Mouse (Mus musculus) CH12.LX (cell line): ENCODE measurements around the gene Slx1b. TPM values are rescaled to one million over a fixed set of nuclear protein-coding genes. Genes with fewer than 3 reads are reported as not detected.

ENCODE experiments used
- DNase-seq: peaks from one replicate; pipeline ENCODE4 v3.0.0-alpha.2; 2013; ENCODE audit errors: extremely low read depth
- H3K27ac ChIP-seq: 2 replicates; pipeline ENCODE4 v1.5.1; 2012; ENCODE audit warnings: low read depth, mild to moderate bottlenecking, control low read depth, moderate library complexity; ENCODE audit not compliant: insufficient read depth
- H3K27me3 ChIP-seq: replicated peaks from 2 replicates; pipeline ENCODE3; 2012; ENCODE audit warnings: inconsistent platforms
- H3K36me3 ChIP-seq, 2 experiments: replicated peaks in 1 of 2; 2 replicates each; pipeline versions ENCODE3 to v1.6.1; 2012; ENCODE audit warnings: inconsistent platforms in 1 of 2, low read length in 1 of 2, mild to moderate bottlenecking in 1 of 2, mixed read lengths in 1 of 2, moderate library complexity in 1 of 2; ENCODE audit not compliant: control insufficient read depth in 1 of 2, insufficient read depth in 1 of 2
- H3K4me1 ChIP-seq, 2 experiments: 2 replicates each; pipeline ENCODE4 v1.6.1; 2012; ENCODE audit warnings: inconsistent platforms in 1 of 2, moderate library complexity in 1 of 2; ENCODE audit not compliant: insufficient read depth in 2 of 2, control insufficient read depth in 1 of 2
- H3K4me2 ChIP-seq: 2 replicates; pipeline ENCODE4 v1.6.1; 2012; ENCODE audit warnings: low read depth, mild to moderate bottlenecking, control low read depth; ENCODE audit not compliant: poor library complexity, insufficient read depth, severe bottlenecking
- H3K4me3 ChIP-seq, 3 experiments: fragments of 150-350 bp in 1 of 3; sonication (generic) in 1 of 3; replicated peaks in 1 of 3; 2 replicates each; pipeline versions ENCODE3 to v1.5.1; 2011 to 2012; ENCODE audit warnings: low read depth in 2 of 3, low read length in 2 of 3, mild to moderate bottlenecking in 2 of 3, moderate library complexity in 2 of 3, control low read depth in 1 of 3, improper control_type of control experiment in 1 of 3, inconsistent platforms in 1 of 3, mixed read lengths in 1 of 3; ENCODE audit not compliant: poor library complexity in 1 of 3
- H3K79me2 ChIP-seq: replicated peaks from 2 replicates; pipeline ENCODE4 v1.6.1; 2012; ENCODE audit warnings: mild to moderate bottlenecking, moderate library complexity; ENCODE audit not compliant: control insufficient read depth, poor library complexity, insufficient read depth, severe bottlenecking; ENCODE audit errors: extremely low read depth
- H3K9ac ChIP-seq: 2 replicates; pipeline ENCODE4 v1.6.1; 2012; ENCODE audit warnings: low read depth, mild to moderate bottlenecking, control low read depth, moderate library complexity; ENCODE audit not compliant: insufficient read depth
- H3K9me3 ChIP-seq: replicated peaks from 2 replicates; pipeline ENCODE3; 2012; ENCODE audit warnings: low read length, inconsistent platforms, mixed read lengths
- CHD1 ChIP-seq: IDR thresholded peaks from 2 replicates; pipeline ENCODE4 v1.6.1; 2012; ENCODE audit warnings: low read depth, low read length, improper control_type of control experiment, inconsistent platforms
- CTCF ChIP-seq, 2 experiments: IDR thresholded peaks in 1 of 2; conservative IDR thresholded peaks in 1 of 2; 2 replicates each; pipeline ENCODE4 v1.5.1; 2011 to 2012; ENCODE audit warnings: low read depth in 2 of 2, low read length in 2 of 2, improper control_type of control experiment in 1 of 2, inconsistent platforms in 1 of 2, mild to moderate bottlenecking in 1 of 2, moderate library complexity in 1 of 2
- EP300 ChIP-seq: IDR thresholded peaks from 2 replicates; pipeline ENCODE4 v1.6.1; 2011; ENCODE audit warnings: low read length, improper control_type of control experiment
- HCFC1 ChIP-seq: IDR thresholded peaks from 2 replicates; pipeline ENCODE4 v1.6.1; 2012; ENCODE audit warnings: low read depth, mild to moderate bottlenecking, inconsistent platforms, low read length, improper control_type of control experiment
- IRF4 ChIP-seq: IDR thresholded peaks from 2 replicates; pipeline ENCODE4 v1.6.1; 2014; ENCODE audit warnings: low read depth, mild to moderate bottlenecking, inconsistent platforms, low read length, improper control_type of control experiment
- JUN ChIP-seq: IDR thresholded peaks from 2 replicates; pipeline ENCODE4 v1.6.1; 2011; ENCODE audit warnings: low read depth, mild to moderate bottlenecking, low read length, improper control_type of control experiment, moderate library complexity; ENCODE audit not compliant: insufficient read depth
- KAT2A ChIP-seq: IDR thresholded peaks from 2 replicates; pipeline ENCODE4 v1.6.1; 2012; ENCODE audit warnings: low read length, improper control_type of control experiment, inconsistent platforms; ENCODE audit not compliant: insufficient replicate concordance
- MAFK ChIP-seq: IDR thresholded peaks from 2 replicates; pipeline ENCODE4 v1.6.1; 2011; ENCODE audit warnings: low read length, improper control_type of control experiment; ENCODE audit not compliant: insufficient replicate concordance
- MAX ChIP-seq: IDR thresholded peaks from 2 replicates; pipeline ENCODE4 v1.6.1; 2011; ENCODE audit warnings: low read length, improper control_type of control experiment
- MAZ ChIP-seq: IDR thresholded peaks from 2 replicates; pipeline ENCODE4 v1.6.1; 2012; ENCODE audit warnings: low read depth, mild to moderate bottlenecking, inconsistent platforms, low read length, improper control_type of control experiment, moderate library complexity
- MEF2A ChIP-seq: IDR thresholded peaks from 2 replicates; pipeline ENCODE4 v1.6.1; 2014; ENCODE audit warnings: low read depth, mild to moderate bottlenecking, inconsistent platforms, low read length, improper control_type of control experiment, borderline replicate concordance
- MXI1 ChIP-seq: IDR thresholded peaks from 2 replicates; pipeline ENCODE4 v1.6.1; 2011; ENCODE audit warnings: mild to moderate bottlenecking, low read depth, low read length, improper control_type of control experiment
- MYC ChIP-seq: IDR thresholded peaks from 2 replicates; pipeline ENCODE4 v1.6.1; 2011; ENCODE audit warnings: low read depth, mild to moderate bottlenecking, improper control_type of control experiment, low read length
- NELFE ChIP-seq: IDR thresholded peaks from 2 replicates; pipeline ENCODE4 v1.6.1; 2011; ENCODE audit warnings: low read depth, low read length, improper control_type of control experiment
- NRF1 ChIP-seq: IDR thresholded peaks from 2 replicates; pipeline ENCODE4 v1.6.1; 2014; ENCODE audit warnings: low read depth, mild to moderate bottlenecking, inconsistent platforms, low read length, improper control_type of control experiment, moderate library complexity
- POLR2A ChIP-seq: IDR thresholded peaks from 2 replicates; pipeline ENCODE4 v1.6.1; 2011; ENCODE audit warnings: low read depth, mild to moderate bottlenecking, improper control_type of control experiment, low read length
- TBP ChIP-seq: conservative IDR thresholded peaks from 2 replicates; pipeline ENCODE4 v1.6.1; 2011; ENCODE audit warnings: low read depth, low read length, improper control_type of control experiment
- TCF12 ChIP-seq: IDR thresholded peaks from 2 replicates; pipeline ENCODE4 v1.6.1; 2014; ENCODE audit warnings: low read depth, mild to moderate bottlenecking, inconsistent platforms, low read length, improper control_type of control experiment
- UBTF ChIP-seq: IDR thresholded peaks from 2 replicates; pipeline ENCODE4 v1.6.1; 2012; ENCODE audit warnings: low read depth, mild to moderate bottlenecking, inconsistent platforms, low read length, improper control_type of control experiment, moderate library complexity
- USF1 ChIP-seq: IDR thresholded peaks from 2 replicates; pipeline ENCODE4 v1.6.1; 2014; ENCODE audit warnings: low read depth, mild to moderate bottlenecking, inconsistent platforms, low read length, improper control_type of control experiment
- USF2 ChIP-seq: conservative IDR thresholded peaks from 2 replicates; pipeline ENCODE4 v1.6.1; 2011; ENCODE audit warnings: low read depth, low read length, improper control_type of control experiment
- ZKSCAN1 ChIP-seq: IDR thresholded peaks from 2 replicates; pipeline ENCODE4 v1.6.1; 2012; ENCODE audit warnings: low read depth, inconsistent platforms, low read length, improper control_type of control experiment, borderline replicate concordance
- ZMIZ1 ChIP-seq: IDR thresholded peaks from 2 replicates; pipeline ENCODE4 v1.6.1; 2012; ENCODE audit warnings: low read depth, mild to moderate bottlenecking, inconsistent platforms, low read length, improper control_type of control experiment
- ZNF384 ChIP-seq: IDR thresholded peaks from 2 replicates; pipeline ENCODE4 v1.6.1; 2012; ENCODE audit warnings: low read depth, low read length, improper control_type of control experiment, inconsistent platforms
- dilution Hi-C: fragments of 300-500 bp; cut with MboI; formaldehyde crosslinking; loops from 2 replicates; pipeline ENCODE4 v1.14.3; 2020; ENCODE audit warnings: low sequenced_read_pairs; ENCODE audit not compliant: extremely low pct_unique_long_range_greater_than_20kb, extremely low pct_ligation_motif_present
- in situ Hi-C: fragments of 300-500 bp; cut with MboI; formaldehyde crosslinking; loops from 3 replicates; pipeline ENCODE4 v1.14.3; 2019; ENCODE audit warnings: low sequenced_read_pairs, low pct_ligation_motif_present, low pct_unique_long_range_greater_than_20kb, mixed read lengths
- polyA plus RNA-seq: library from polyadenylated mRNA; unstranded; fragments of >175 nt; gene quantifications from 2 replicates; pipeline ENCODE4 v1.2.1, GENCODE M21; 2012; ENCODE audit warnings: low read depth; ENCODE audit not compliant: insufficient read length
- total RNA-seq, 2 experiments: library from RNA; depleted of rRNA; stranded (reverse); fragments of 300-350 nt in 1 of 2; fragments of >200 nt in 1 of 2; gene quantifications; 2 replicates each; pipeline ENCODE4 v1.2.3; 2012 to 2014

The Slx1b gene
- total and polyA plus RNA-seq, 3 experiments, result 4.7 to 8.3 (median 5.6) TPM

DNA sequence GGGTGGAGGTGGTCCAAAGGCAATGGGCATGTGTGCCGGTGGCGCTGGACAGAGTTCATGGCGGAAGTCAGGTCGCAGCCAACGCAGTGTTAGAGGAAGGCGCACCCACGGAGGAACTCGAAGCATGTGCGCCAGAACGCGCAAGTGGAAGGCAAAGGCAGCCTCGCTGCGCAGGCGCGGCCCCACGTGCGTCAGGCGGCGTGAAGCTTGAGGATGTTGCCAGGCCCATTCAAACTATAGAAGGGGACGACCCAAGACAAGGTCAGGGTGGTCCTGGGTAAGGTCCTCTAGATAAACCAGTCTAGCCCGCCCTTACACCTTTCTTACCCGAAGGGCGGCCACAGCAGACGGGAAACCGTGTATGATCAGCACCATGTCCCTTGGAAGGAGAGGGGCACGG, 3.2 kb downstream of the Slx1b start:
- H3K9me3 ChIP-seq, result no peaks in the 10 kb centered on the region
- H3K9ac ChIP-seq, result no peak overlapping the region
- H3K79me2 ChIP-seq, result peaks cover 20% of the 10 kb centered on the region
- TF ChIP-seq EP300 (no peak), MAFK (no peak), NELFE (no peak), CHD1 (no peak), ZNF384 (no peak), USF1 (no peak), ZKSCAN1 (no peak), MEF2A (no peak), ZMIZ1 (no peak), UBTF (no peak), USF2 (no peak), TBP (no peak), CTCF (conservative IDR thresholded peaks at IDR 0.05 in 1 of 2, IDR thresholded peaks at IDR 0.05 in 1 of 2; ENCODE audit: low read depth in 2 of 2, low read length in 2 of 2) (no peak), JUN (no peak), MXI1 (no peak)
- peaks cover 23 to 51% of the 10 kb centered on the region in 2 experiments for H3K36me3 ChIP-seq
- in situ Hi-C loops (loop anchor here (5.0 kb wide), 2 partner anchors 50 to 495 kb away; no protein-coding TSS in a partner anchor), dilution Hi-C loops (no loop called here)
- no peak overlapping the region for H3K27ac ChIP-seq
- H3K27me3 ChIP-seq, result no peaks in the 10 kb centered on the region
- no peak overlapping the region for H3K4me2 ChIP-seq
- no peak for DNase-seq
- H3K4me3 ChIP-seq, result no peak overlapping the region
- H3K4me1 ChIP-seq, result peaks cover 10 to 28% of the 10 kb centered on the region in 2 experiments

DNA sequence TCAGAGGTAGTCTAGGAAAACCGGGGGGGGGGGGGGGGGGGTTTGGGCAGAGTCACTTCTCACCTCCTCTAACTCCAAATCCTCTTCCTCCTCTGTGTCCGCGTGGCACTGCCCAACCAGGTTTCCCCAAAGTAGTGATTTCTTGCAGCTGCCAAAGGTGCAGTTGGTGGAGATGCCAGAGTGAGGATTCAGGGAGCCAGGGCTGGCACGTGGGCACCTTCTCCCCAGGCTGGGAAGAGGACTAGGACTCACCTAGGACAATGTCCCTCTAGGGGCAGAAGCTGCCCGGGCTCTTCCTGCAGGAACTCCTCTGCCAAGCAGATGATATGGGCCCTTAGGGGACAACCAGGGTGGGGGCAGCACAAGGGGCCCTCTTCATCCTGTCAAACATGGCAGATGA, 3.9 kb downstream of the Slx1b start:
- H3K36me3 ChIP-seq, result peaks cover 17 to 46% of the 10 kb centered on the region in 2 experiments
- no peak for DNase-seq
- TF ChIP-seq ZMIZ1 (no peak), HCFC1 (no peak), TCF12 (no peak), MAZ (no peak), KAT2A (no peak), IRF4 (no peak), MAX (no peak), MAFK (no peak), NRF1 (no peak), MXI1 (no peak), POLR2A (no peak), JUN (no peak), MYC (no peak)
- H3K4me2 ChIP-seq, result no peak overlapping the region
- in situ Hi-C loops, result loop anchor here (5.0 kb wide), 2 partner anchors 49 to 496 kb away; no protein-coding TSS in a partner anchor
- peaks cover 3 to 21% of the 10 kb centered on the region in 2 experiments for H3K4me1 ChIP-seq
- peaks cover 12% of the 10 kb centered on the region for H3K79me2 ChIP-seq
- H3K27ac ChIP-seq, result no peak overlapping the region
- no peaks in the 10 kb centered on the region for H3K27me3 ChIP-seq
- H3K9ac ChIP-seq, result no peak overlapping the region
- no peaks in the 10 kb centered on the region for H3K9me3 ChIP-seq
- no peak overlapping the region for H3K4me3 ChIP-seq
- dilution Hi-C loops, result no loop called here
